Mouse (Mus musculus): ENCODE measurements around the gene 4933434E20Rik.

Gene 4933434E20Rik

GRCm38 (mm10) chr3:90081365-90082240 lies 30.2 kb downstream of the 4933434E20Rik start:
- peak; percentile 54 for DNase-seq

- DNase-seq, result peak; percentile 41
Observed at GRCm38 (mm10) chr3:90083034-90083433, 31.6 kb downstream of the 4933434E20Rik start.

GRCm38 (mm10) chr3:90083698-90084324 lies 32.4 kb downstream of the 4933434E20Rik start:
- DNase-seq, result no peak

GRCm38 (mm10) chr3:90084790-90085189 lies 33.4 kb downstream of the 4933434E20Rik start:
- DNase-seq, result no peak

GRCm38 (mm10) chr3:90085281-90085680 lies 33.8 kb downstream of the 4933434E20Rik start:
- no peak for DNase-seq

- DNase-seq, result no peak
Observed at GRCm38 (mm10) chr3:90086068-90086467, 34.6 kb downstream of the 4933434E20Rik start.

GRCm38 (mm10) chr3:90088617-90089016 lies 37.2 kb downstream of the 4933434E20Rik start:
- no peak for DNase-seq

- DNase-seq, result no peak
Observed at GRCm38 (mm10) chr3:90090892-90091291, 39.5 kb downstream of the 4933434E20Rik start.

GRCm38 (mm10) chr3:90094453-90094852 lies 43.0 kb downstream of the 4933434E20Rik start:
- no peak for DNase-seq

GRCm38 (mm10) chr3:90097928-90098327 lies 46.5 kb downstream of the 4933434E20Rik start:
- no peak for DNase-seq

- no peak for DNase-seq
Observed at GRCm38 (mm10) chr3:90101010-90101409, 49.6 kb downstream of the 4933434E20Rik start.

- no peak for DNase-seq
Observed at GRCm38 (mm10) chr3:90101673-90102072, 50.2 kb downstream of the 4933434E20Rik start.

GRCm38 (mm10) chr3:90102239-90102638 lies 50.8 kb downstream of the 4933434E20Rik start:
- DNase-seq, result no peak

- DNase-seq, result no peak
Observed at GRCm38 (mm10) chr3:90103176-90103575, 51.7 kb downstream of the 4933434E20Rik start.

- no peak for DNase-seq
Observed at GRCm38 (mm10) chr3:90103938-90104337, 52.5 kb downstream of the 4933434E20Rik start, which contains the start of gene Nup210l. Gene Nup210l (plus strand): TSS chr3:90104132.

- no peak for DNase-seq
Observed at GRCm38 (mm10) chr3:90111706-90112105, 60.3 kb downstream of the 4933434E20Rik start.

GRCm38 (mm10) chr3:90114342-90114741 lies 62.9 kb downstream of the 4933434E20Rik start:
- DNase-seq, result no peak

GRCm38 (mm10) chr3:90115526-90115925 lies 64.1 kb downstream of the 4933434E20Rik start:
- peak; percentile 31 for DNase-seq

All from kidney, postnatal 14 days (tissue).